Mouse (Mus musculus): ENCODE measurements around the gene Galnt7. TPM values are rescaled to one million over a fixed set of nuclear protein-coding genes. Genes with fewer than 3 reads are reported as not detected.
A peak's percentile ranks its signal among the peaks of the same experiment; 100 is the strongest.

Galnt7 gene
- total RNA-seq (2021), result 10 to 100 TPM; 13.1 to 15.3 TPM
- long read RNA-seq, experiment 1, full-length matches to known transcripts, result 7 of 9 reads
- long read RNA-seq, experiment 1, partial matches to known transcripts, result 0 of 9 reads
- long read RNA-seq, experiment 1, other reads (novel, unspliced or antisense), result 2 of 9 reads
- long read RNA-seq, experiment 2, partial matches to known transcripts, result 0 of 1 reads
- long read RNA-seq, experiment 2, other reads (novel, unspliced or antisense), result 0 of 1 reads

DNA sequence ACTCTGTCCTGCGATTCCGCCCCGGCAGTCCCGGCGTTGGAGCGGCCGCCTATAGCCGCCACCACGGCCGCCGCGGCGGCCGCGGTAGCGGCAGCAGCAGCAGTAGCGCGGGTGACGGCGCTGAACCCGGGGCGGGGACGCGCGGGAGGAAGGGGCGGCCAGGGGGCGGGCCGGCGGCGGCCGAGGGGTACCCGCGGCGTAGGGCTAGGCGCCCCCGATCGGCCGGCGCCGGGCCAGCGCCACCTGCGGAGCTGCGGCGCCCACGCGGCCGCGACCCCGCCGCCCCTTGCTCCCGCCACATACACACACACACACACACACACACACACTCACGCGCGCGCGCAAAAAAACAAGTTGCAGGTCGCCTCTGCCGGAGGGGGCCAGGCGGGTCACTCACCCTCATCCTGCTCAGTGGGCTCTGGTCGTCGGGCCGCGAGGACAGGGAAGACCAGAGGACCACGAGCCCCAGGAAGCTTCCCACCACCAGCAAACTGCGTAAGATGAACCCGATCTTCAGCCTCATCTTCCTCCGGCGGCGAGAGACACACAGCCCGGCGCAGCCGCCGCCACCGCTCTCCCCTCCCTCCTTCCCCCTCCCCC lies at the start of gene Galnt7:
Galnt7 (minus strand) TSS at position 577 of the 600 bp plus-strand sequence.
- DNase-seq, result peak; percentile 85

DNA sequence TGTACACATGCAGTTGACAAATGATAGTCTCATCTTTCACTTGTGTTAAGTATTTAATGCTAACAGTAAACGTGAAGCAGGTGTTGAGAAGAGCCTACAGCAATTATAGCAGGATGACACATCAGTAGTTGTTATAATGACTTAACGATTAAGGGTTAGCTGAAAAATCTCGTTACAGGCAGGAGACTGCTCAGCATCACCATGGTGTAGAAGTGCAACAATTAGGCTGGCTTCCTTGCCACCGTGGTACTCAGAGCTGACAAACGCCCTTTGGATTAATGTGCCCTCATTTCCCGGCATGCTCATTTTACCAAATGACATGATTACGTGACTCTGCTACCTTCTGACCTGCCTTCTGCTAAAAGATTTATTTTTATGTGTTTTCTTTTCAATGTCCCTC lies 35.8 kb upstream of the Galnt7 start:
- DNase-seq, result no peak

DNA sequence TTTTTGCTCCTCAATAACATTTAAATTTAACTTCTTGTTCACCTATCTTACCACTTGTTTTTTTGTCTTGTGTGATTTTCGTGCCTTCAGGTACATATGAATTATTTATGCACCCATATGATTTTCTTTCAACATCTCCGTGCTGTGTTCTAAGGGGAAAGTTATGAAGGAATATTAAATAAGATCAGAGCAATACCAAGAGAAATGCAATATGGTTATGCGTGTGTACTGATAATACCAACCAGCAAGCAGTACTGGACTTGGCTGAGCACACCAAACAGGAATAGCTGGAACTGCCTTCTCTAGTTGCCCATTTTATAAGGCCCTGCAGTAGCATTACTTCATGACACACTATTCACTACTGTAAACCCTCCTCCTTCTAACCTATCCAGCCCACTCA lies 33.0 kb upstream of the Galnt7 start:
- DNase-seq, result no peak

DNA sequence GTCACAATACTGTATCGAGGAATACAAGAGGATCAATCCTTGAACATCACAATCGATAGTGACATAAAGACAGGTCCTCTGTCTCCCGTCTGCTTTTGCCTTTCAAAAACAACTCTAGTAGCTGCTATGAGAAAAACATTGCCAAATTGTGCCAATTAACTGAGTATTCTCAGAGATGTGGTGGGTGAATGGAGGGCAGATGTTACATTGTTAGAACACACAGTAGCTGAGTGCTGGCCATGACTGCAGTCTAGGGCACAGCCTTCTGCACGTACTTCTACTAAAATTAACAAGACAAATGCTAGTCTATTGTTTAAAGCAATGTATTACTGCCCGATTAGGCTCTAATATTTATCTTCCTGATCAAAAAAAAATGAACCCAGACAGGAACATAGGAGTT lies 27.2 kb upstream of the Galnt7 start:
- no peak for DNase-seq

DNA sequence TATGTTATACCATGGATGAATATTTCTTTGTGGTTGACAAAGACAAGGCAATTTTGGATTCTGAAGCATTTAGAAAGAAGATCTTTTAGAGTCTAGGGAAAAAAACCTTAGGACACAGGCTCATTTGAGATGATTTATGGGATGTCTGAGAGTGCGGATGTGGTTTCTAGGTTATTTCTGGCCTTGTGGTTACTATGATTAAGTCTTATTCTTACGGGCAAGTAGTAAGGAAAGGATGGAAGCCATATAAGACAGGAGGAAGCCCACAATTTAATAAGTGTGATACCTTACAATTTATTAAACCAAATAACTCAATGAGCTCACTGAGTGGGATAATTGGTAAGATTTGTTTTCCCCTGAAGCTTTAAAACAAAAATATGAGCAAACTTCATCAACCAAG lies 11.3 kb upstream of the Galnt7 start:
- DNase-seq, result no peak

DNA sequence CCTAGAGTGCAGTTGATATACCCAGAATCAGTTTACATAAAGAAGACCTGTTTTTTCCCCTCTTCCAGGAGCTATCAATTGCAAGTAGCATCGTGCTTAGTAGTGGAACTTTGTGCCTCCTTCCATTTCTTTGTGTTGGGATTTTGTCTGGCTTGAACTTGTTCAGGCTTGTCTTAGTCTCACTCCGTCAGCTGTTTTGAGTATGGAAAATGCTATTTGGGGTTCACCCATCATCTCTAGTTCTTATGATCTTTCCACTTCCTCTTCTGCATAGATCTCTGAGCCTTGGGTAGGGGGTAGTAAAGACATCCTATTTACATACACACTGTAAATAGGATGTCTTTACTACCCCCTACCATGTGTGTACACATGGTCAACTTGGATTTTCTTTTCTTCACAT lies 7.2 kb upstream of the Galnt7 start:
- DNase-seq, result no peak

DNA sequence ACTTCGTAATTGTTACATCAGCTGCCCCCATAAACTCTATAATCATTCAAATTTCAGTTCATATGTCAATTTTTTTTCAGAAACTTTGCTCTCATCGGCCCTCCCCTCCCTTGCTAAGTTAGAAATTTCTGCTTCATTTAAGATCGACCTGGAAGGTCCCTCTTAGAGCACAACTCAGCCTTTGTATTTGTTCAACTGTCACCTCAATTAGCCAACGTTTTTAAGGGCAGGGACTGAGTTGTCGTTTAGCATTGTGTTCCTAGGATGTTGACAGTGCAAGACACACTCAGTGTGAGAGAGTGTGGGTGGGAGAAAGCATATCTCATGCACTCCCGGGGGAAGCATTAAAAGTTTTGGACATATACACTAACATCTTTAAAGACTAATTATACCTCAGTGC lies 3.6 kb upstream of the Galnt7 start:
- no peak for DNase-seq

DNA sequence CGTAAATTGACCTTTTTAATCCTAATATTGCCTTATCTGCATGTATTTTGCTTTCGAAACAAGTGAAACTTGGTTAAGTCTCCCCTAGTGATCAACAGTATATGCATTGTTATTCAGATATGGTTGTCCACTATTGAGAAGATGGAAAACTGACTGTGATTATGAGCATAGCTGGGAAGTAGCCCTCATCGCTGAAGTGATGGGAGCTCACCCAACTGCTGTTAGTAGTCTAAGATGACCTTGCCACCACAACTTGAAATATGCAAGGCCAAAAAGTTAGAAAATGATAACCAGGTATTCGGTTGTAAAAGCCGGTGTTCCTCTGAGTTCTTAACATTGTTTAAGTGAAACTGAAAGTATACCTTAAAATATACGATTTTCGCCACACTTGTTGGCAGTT lies 1.3 kb upstream of the Galnt7 start:
- no peak for DNase-seq

DNA sequence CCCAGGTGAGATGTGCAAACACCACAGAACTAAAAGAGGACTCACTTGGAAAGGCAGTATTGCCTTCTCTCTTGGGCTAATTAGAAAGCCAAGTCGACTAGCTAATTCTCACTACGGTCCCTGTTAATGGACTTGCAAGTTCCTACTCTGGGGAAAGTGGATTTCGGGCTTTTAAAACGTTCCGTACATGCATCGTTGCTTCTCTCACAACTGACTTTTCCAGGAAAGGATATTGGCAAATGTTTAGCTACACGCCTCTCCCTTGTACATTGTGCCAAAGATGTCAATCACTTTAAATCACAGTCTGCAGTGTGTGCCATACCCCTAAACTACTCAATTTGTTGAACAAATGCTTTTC lies 915 bp upstream of the Galnt7 start:
- DNase-seq, result no peak

DNA sequence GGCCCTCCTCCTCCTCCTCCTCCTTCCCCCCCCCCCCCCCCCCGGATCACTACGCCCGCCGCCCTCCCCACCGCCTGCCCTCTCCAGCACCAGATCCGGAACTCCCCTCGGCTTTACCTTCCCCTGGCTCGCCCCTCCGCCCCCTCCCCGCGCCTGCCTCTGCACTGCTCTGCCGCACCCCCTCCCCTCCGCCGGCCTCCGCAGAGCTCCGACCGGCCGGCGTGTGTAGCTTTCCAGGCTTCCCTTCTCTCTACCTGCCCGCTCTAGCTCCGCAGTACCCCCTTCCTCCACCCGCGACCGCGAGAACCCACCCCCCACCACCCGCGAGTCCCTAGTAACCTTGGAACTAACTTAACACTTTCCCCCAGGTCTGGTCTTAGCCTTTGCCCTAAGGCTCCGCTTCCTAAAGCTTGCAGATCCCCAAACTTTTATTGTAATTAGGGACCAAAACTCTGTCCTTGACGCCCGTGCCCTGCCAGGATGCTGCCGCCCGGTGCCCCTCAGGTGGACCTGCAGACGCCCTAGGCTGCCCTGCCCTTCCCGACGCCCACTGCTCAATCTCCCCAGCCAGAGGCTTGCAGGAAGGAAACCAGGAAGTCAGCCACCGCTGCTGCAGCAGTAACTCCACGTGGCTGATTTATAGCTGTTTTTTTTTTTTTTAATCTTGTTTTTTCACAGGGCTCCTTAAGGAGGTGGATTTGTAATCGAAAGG lies 380 bp upstream of the Galnt7 start:
- DNase-seq, result peak; percentile 57

DNA sequence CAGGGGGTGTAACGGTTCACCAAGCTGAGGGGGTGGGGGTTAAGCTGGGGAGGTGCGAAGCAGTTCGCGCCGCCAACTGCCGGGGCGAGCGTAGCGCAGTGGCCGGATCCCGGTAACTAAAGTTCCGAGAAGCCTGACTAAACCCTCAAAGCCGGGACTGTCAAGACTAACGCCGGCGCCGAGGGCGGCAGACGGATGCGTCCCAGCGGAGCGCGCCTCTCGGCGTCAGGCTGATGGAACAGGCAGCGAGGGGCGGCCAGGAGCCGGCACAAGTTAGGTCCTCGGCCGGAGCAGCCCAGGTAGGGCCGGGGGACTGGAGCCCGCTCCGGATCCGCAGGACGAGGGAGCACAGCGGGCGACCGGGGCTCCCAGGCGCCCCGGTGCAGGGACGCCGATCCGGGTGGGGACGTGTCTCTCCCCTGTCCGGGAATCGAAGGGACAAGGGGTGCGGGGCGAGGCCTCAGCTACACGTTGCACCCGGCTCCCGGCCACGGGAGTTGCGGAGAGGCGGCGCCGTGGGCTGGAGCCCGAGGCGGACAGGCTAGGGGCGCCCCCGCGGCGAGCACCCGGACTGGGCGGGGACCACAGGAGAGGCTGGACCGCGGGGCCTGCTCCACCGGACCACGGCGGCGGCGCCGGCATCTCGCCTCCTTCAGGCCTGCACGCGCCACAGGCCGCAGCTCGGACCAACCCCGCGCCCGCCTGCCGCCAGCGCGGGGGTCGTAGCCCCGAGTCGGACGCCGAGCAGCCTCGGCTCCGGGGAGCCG lies 960 bp downstream of the Galnt7 start:
- DNase-seq, result peak; percentile 83

DNA sequence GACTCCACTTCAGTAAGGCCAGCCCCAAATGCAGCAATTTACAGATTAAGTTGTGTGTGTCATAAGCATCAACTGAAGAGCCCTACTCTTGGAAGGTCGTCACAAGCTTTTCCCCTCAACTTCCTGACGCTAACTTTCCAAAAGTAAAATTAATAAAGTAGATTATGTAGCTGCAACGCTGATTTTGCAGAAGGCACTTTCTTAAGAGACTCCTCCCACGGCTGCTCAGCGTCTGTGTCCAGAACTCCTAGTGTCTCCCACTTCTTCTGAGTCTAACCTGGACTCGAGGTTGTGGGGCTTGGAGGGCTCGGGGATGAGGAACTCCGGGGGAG lies 1.5 kb downstream of the Galnt7 start:
- DNase-seq, result no peak

DNA sequence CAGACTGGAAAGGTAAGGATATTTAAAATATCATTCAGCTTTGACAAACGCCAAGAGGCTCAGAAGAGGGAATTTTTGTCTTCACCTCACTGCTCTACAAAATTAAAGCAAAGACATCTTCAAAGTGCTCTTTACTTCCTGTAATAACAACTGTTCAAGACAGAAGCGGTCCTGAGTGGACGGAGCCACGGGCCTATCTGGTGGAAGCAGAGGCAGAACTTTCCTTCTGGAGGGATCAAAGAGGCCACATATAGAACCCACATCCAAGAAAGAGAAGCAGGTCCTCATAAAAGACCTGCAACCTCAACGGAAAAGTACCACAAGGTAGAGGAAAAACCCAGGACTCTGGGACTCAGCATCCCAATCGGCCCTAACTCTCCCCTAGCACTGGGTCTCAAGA lies 2.6 kb downstream of the Galnt7 start:
- no peak for DNase-seq

DNA sequence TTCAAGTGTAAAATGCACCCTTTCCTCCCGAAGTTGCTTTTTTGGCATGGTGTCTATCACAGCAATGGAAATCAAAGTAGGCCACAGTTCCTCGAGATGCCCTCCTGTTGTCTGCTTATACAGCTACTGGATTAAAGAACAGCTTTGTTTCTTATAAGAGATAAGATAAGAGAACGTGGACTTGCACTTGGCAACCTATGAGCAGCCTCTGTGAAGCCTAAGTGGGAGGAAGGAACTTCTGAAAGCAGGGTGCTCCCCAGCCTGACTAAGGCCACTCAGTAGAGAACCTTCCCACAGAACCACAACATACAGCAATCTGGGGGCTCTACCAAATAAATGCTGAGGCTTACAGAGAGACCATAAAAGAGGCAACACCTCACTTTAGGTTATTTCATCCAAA lies 5.3 kb downstream of the Galnt7 start:
- no peak for DNase-seq

DNA sequence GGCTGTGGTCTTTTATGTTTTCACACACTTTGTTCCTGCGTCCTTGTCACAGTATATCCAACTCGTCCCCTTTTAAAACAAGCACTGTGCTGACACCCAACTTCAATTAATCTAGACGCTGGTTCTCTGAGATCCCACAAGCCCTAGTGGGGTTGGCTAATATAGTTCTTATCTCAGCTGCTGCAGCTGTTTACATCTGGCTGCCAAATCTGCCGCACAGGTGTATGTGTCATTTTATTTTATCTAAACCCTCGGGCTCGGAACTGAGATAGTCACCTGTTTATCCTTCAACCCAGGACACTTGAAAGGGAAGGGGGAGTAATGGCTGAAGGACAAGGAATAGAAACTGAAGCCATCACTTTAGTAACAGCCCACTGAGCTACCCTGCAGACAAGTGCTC lies 8.6 kb downstream of the Galnt7 start:
- DNase-seq, result no peak

DNA sequence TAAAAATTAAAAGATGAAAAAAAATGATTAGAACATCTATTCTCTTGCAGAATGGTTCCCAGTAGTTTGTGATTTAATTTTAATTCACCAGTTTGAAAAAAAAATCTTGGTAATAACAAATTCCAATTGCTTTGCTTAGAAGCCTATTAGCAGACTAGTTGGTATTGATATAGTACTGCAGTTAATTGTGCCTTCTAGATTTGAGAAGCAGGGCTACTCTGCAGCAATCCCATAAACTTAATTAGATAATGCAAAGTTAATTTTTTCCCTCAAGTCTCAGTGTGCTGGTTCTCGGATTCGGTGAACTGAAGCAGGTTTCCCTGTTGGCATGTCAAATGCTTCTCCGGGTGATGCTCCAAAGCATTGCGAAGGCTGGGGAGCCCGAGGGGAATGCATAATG lies 10.1 kb downstream of the Galnt7 start:
- no peak for DNase-seq

DNA sequence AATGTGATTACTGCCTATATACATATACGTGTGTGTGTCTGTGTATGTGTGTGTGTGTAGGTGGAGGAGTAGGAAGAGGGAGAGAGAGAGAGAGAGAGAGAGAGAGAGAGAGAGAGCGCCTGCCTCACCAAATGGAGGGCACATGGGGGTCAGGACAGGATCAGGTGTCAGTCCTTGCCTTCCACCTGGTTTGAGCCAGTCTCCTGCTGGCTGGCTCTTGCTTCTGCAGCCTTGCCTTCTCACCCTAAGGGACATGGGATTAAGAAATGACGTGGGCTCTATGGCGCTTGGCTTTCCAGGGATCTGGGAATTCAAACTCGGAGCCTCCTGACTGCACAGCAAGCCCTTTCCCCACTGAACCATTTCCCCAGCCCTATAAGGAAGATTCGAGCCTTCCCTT lies 13.9 kb downstream of the Galnt7 start:
- no peak for DNase-seq

DNA sequence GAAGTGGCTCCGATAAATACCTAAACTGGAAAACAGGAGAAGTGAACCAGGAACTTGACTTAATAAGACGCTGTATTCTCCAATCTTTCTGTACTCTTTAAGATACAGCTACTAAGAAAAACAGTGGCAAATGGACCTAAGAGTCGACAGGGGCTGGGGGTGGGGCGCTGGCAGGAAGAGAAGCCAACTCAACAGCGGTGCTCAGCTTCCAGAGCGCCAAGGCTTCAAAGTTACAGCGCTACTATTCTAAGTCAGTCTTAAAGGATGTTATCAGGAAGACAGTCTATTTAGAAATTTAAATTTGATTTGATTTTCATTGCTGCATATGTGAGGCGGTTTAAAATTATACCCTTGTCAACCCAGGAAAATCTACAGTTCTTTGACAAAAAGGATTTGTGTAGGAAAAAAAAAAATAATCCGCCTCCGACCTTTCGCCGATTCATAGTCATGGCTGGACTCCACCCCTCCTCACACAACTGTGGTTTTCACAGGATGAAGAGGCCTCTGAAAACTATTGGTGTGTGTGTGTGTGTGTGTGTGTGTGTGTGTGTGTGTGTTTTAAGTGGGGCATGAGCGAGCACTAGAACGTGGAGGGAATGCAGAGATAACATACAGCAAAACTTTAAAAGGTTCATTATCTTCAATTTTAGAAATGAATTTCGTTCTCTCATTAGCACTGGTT lies 15.1 kb downstream of the Galnt7 start:
- DNase-seq, result no peak

DNA sequence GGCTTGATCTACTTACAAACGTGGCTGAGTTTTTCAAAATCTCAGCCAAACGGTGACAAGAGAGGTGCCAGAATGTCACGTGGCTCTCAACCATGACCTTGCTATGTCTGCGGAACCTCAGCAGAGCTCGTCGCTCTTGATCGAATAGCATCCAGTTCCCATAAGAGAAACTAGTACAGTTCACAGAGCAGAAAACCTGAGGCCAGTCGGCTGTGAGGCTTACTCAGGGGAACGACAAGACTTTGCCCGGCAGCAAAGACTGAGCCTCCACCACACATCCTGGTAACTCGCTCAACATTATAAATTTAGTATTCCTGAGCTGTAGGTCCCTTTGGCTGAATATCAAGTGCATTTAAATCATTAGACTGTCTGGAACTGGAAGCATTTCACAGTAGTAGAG lies 16.1 kb downstream of the Galnt7 start:
- DNase-seq, result peak; percentile 46

DNA sequence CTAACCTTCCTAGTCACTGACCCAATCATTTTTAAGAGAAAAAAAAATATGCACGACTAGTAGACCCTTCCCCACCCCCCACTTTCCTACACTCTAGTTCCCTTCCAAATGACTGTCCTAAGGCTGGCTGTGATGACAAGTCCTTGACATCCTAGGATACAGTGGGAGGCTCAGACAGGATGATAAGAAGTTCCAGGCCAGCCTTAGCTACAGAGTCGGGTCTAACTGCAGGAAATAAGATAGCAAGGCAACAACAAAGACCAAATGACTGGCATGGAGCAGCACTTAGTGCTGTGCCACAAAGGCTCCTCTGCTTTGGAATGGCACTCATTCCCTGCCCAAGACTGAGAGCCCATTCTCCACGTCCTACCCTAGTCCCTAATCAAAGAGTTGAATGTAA lies 16.6 kb downstream of the Galnt7 start:
- no peak for DNase-seq

DNA sequence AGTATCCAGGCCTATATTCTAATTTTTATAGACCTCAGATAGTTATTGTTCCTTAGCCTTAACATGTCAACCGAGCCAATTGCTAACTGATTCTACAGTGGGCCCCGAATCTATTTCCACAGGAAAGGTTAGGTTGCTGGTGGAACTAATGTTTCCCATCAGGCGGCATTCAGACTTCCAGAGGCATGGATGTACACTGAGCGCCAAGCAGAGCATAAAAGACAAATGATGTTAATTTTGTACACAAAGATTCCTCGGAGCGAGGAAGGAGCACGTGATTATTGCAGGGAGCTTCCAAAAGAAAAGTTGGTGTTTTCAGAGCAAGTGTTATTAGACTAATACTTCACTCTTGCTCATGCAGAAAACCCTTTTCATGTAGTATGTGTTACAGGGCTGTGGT lies 21.1 kb downstream of the Galnt7 start:
- DNase-seq, result no peak

DNA sequence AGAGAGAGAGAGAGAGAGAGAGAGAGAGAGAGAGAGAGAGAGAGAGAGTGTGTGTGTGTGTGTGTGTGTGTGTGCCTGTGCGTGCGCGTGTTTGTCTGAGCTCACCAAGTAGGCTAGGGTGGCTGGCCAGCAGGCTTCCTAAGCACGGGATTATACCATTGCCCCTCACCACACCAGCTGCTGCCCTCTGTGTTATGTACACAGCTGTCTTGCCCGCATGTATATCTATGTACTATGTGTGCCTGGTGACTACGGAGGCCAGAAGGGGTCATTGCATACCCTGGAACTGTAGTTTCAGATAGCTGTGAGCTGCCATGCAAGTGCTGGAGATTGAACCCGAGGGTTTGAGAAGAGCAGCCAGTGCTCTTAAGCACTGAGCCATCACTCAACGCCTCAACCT lies 22.7 kb downstream of the Galnt7 start:
- no peak for DNase-seq

All from adrenal gland, postnatal 10 days (tissue).